Mouse (Mus musculus) cortical plate, adult 2 months (tissue): ENCODE results near the gene Gclm.

Experiments
- CTCF ChIP-seq: fragments of 200-500 bp; IDR thresholded peaks from 2 replicates; pipeline ENCODE4 v1.5.1; 2011; ENCODE audit warnings: mild to moderate bottlenecking, control low read depth, low read length; ENCODE audit not compliant: insufficient read depth; ENCODE audit errors: extremely low read depth
- POLR2A ChIP-seq: fragments of 200-500 bp; IDR thresholded peaks from 2 replicates; pipeline ENCODE4 v1.6.1; 2011; ENCODE audit warnings: mild to moderate bottlenecking, low read length, control low read depth; ENCODE audit not compliant: insufficient read depth; ENCODE audit errors: extremely low read depth

GRCm38 (mm10) chr3:122209511-122209910, 35.8 kb upstream of the Gclm start:
- no peak for TF ChIP-seq POLR2A
- TF ChIP-seq CTCF: no peak
